Mouse (Mus musculus) cortical plate, adult 2 months (tissue): ENCODE measurements around the gene Abca7. TPM values are rescaled to one million over a fixed set of nuclear protein-coding genes. Genes with fewer than 3 reads are reported as not detected.

Source experiments
- H3K27ac ChIP-seq: fragments of 200-500 bp; 2 replicates; pipeline ENCODE4 v1.5.1; 2012; ENCODE audit warnings: low read length, control low read depth, inconsistent platforms; ENCODE audit not compliant: insufficient read depth
- H3K4me1 ChIP-seq: fragments of 200-500 bp; 2 replicates; pipeline ENCODE4 v1.6.1; 2011; ENCODE audit warnings: low read length; ENCODE audit not compliant: control insufficient read depth, insufficient read depth
- H3K4me3 ChIP-seq: fragments of 200-500 bp; 2 replicates; pipeline ENCODE4 v1.5.1; 2011; ENCODE audit warnings: mild to moderate bottlenecking, low read length, control low read depth; ENCODE audit not compliant: insufficient read depth
- CTCF ChIP-seq: fragments of 200-500 bp; IDR thresholded peaks from 2 replicates; pipeline ENCODE4 v1.5.1; 2011; ENCODE audit warnings: mild to moderate bottlenecking, control low read depth, low read length; ENCODE audit not compliant: insufficient read depth; ENCODE audit errors: extremely low read depth
- POLR2A ChIP-seq: fragments of 200-500 bp; IDR thresholded peaks from 2 replicates; pipeline ENCODE4 v1.6.1; 2011; ENCODE audit warnings: mild to moderate bottlenecking, low read length, control low read depth; ENCODE audit not compliant: insufficient read depth; ENCODE audit errors: extremely low read depth
- polyA plus RNA-seq: library from polyadenylated mRNA; depleted of rRNA; stranded (reverse); fragments of >200 nt; gene quantifications from 2 replicates; pipeline ENCODE4 v1.2.3, GENCODE M21; 2012

Gene Abca7
- polyA plus RNA-seq, 1 experiment = 10.9 TPM

GRCm38 (mm10) chr10:79974668-79975067 is 21.6 kb upstream of the Abca7 start:
- no peaks in the 10 kb centered on the region for H3K4me1 ChIP-seq
- H3K4me3 ChIP-seq = no peak overlapping the region
- H3K27ac ChIP-seq = no peak overlapping the region
- TF ChIP-seq CTCF (no peak), POLR2A (no peak)

- Histone ChIP-seq H3K27ac (no peak overlapping the region), H3K4me1 (no peaks in the 10 kb centered on the region), H3K4me3 (no peak overlapping the region)
- TF ChIP-seq POLR2A (no peak), CTCF (no peak)
These were observed 20.1 kb upstream of the Abca7 start for GRCm38 (mm10) chr10:79976071-79976721.

- TF ChIP-seq POLR2A (no peak), CTCF (no peak)
- Histone ChIP-seq H3K4me1 (no peaks in the 10 kb centered on the region), H3K4me3 (no peak overlapping the region), H3K27ac (no peak overlapping the region)
These were observed 19.6 kb upstream of the Abca7 start for GRCm38 (mm10) chr10:79976722-79977107.

- H3K27ac ChIP-seq = no peak overlapping the region
- TF ChIP-seq CTCF = no peak
- no peak for TF ChIP-seq POLR2A
- H3K4me1 ChIP-seq = peaks cover under 1% of the 10 kb centered on the region; the same call in 1 of the 2 replicates
- H3K4me3 ChIP-seq = no peak overlapping the region
These were observed 19.0 kb upstream of the Abca7 start for GRCm38 (mm10) chr10:79977324-79977723.

GRCm38 (mm10) chr10:79978061-79978460 is 18.2 kb upstream of the Abca7 start:
- TF ChIP-seq POLR2A = no peak
- no peak for TF ChIP-seq CTCF
- peaks cover 1% of the 10 kb centered on the region; the same call in 1 of the 2 replicates for H3K4me1 ChIP-seq
- H3K27ac ChIP-seq = no peak overlapping the region
- H3K4me3 ChIP-seq = no peak overlapping the region

- TF ChIP-seq POLR2A = no peak
- no peak for TF ChIP-seq CTCF
- no peak overlapping the region for H3K4me3 ChIP-seq
- H3K27ac ChIP-seq = no peak overlapping the region
- peaks cover 1% of the 10 kb centered on the region; the same call in 1 of the 2 replicates for H3K4me1 ChIP-seq
These were observed 16.7 kb upstream of the Abca7 start for GRCm38 (mm10) chr10:79979401-79980155.

GRCm38 (mm10) chr10:79983205-79983604 is 13.1 kb upstream of the Abca7 start:
- Histone ChIP-seq H3K4me1 (peaks cover 5% of the 10 kb centered on the region), H3K4me3 (peak overlapping the region; percentile 89), H3K27ac (no peak overlapping the region)
- TF ChIP-seq CTCF = no peak

- peak overlapping the region; percentile 89 for H3K4me3 ChIP-seq
- TF ChIP-seq POLR2A (no peak), CTCF (no peak)
- peaks cover 5% of the 10 kb centered on the region for H3K4me1 ChIP-seq
- H3K27ac ChIP-seq = no peak overlapping the region; the same call in 1 of the 2 replicates
These were observed 12.6 kb upstream of the Abca7 start for GRCm38 (mm10) chr10:79983670-79984069.

- Histone ChIP-seq H3K4me1 (peaks cover 5% of the 10 kb centered on the region), H3K4me3 (peak within 1 kb of the TSS; percentile 89), H3K27ac (peak within 1 kb of the TSS; percentile 37)
- peak; percentile 34; the same call in 1 of the 2 replicates for TF ChIP-seq POLR2A
- peak; percentile 59; the same call in 1 of the 2 replicates for TF ChIP-seq CTCF
These were observed 12.0 kb upstream of the Abca7 start, which contains the start of gene Tmem259 for GRCm38 (mm10) chr10:79984195-79984816. Gene Tmem259, minus strand, starts transcription at chr10:79984330.
